Mouse (Mus musculus) myocyte (in vitro differentiated cells): ENCODE data around the gene Gpat2. TPM values are rescaled to one million over a fixed set of nuclear protein-coding genes. Genes with fewer than 3 reads are reported as not detected.

Experiments used
- H3K27me3 ChIP-seq: one replicate; pipeline ENCODE4 v1.6.1; 2011; ENCODE audit not compliant: control insufficient read depth, insufficient read depth, insufficient read length
- H3K36me3 ChIP-seq: one replicate; pipeline ENCODE4 v1.6.1; 2011; ENCODE audit not compliant: control insufficient read depth, insufficient read depth
- H3K4me2 ChIP-seq: one replicate; pipeline ENCODE4 v1.6.1; 2011; ENCODE audit warnings: low read depth, control low read depth
- H3K4me3 ChIP-seq: one replicate; pipeline ENCODE4 v1.5.1; 2011; ENCODE audit warnings: mild to moderate bottlenecking, control low read depth, moderate library complexity
- H3K79me2 ChIP-seq: one replicate; pipeline ENCODE4 v1.6.1; 2011; ENCODE audit not compliant: control insufficient read depth, insufficient read depth
- H3ac ChIP-seq: one replicate; pipeline ENCODE4 v1.6.1; 2011; ENCODE audit not compliant: control insufficient read depth, insufficient read length
- CEBPB ChIP-seq: IDR thresholded peaks from 2 replicates; pipeline ENCODE4 v1.6.1; 2011; ENCODE audit warnings: mild to moderate bottlenecking, moderate library complexity; ENCODE audit not compliant: poor library complexity, insufficient read depth, severe bottlenecking
- E2F4 ChIP-seq: IDR thresholded peaks from one replicate; pipeline ENCODE4 v1.6.1; 2011; ENCODE audit warnings: mild to moderate bottlenecking, control low read depth, moderate library complexity; ENCODE audit not compliant: insufficient read depth
- MAX ChIP-seq: IDR thresholded peaks from one replicate; pipeline ENCODE4 v1.6.1; 2011; ENCODE audit warnings: low read depth, mild to moderate bottlenecking, control low read depth
- MYOD1 ChIP-seq, 3 experiments: IDR thresholded peaks; one replicate each; pipeline ENCODE4 v1.6.1; 2011; ENCODE audit warnings: control low read depth in 2 of 3, low read depth in 2 of 3, mild to moderate bottlenecking in 2 of 3, moderate library complexity in 1 of 3; ENCODE audit not compliant: insufficient read length in 2 of 3, control insufficient read depth in 1 of 3
- MYOG ChIP-seq, 3 experiments: IDR thresholded peaks; one replicate each; pipeline ENCODE4 v1.6.1; 2011; ENCODE audit warnings: control low read depth in 2 of 3, low read depth in 2 of 3, mild to moderate bottlenecking in 2 of 3; ENCODE audit not compliant: insufficient read length in 2 of 3, control insufficient read depth in 1 of 3, insufficient read depth in 1 of 3
- POLR2A ChIP-seq: IDR thresholded peaks from one replicate; pipeline ENCODE4 v1.6.1; 2011; ENCODE audit warnings: low read depth, mild to moderate bottlenecking, control low read depth, moderate library complexity; ENCODE audit not compliant: insufficient read length
- POLR2AphosphoS2 ChIP-seq: IDR thresholded peaks from one replicate; pipeline ENCODE4 v1.6.1; 2011; ENCODE audit warnings: low read depth, control low read depth; ENCODE audit not compliant: insufficient read length
- REST ChIP-seq: IDR thresholded peaks from one replicate; pipeline ENCODE4 v1.6.1; 2011; ENCODE audit warnings: mild to moderate bottlenecking, control low read depth, moderate library complexity; ENCODE audit not compliant: insufficient read depth, insufficient read length
- SRF ChIP-seq: IDR thresholded peaks from one replicate; pipeline ENCODE4 v1.6.1; 2011; ENCODE audit warnings: low read depth; ENCODE audit not compliant: control insufficient read depth, insufficient read length
- TCF12 ChIP-seq: IDR thresholded peaks from one replicate; pipeline ENCODE4 v1.6.1; 2011; ENCODE audit warnings: mild to moderate bottlenecking, control low read depth; ENCODE audit not compliant: poor library complexity, insufficient read depth, severe bottlenecking
- TCF3 ChIP-seq: IDR thresholded peaks from one replicate; pipeline ENCODE4 v1.6.1; 2011; ENCODE audit warnings: low read depth, control low read depth; ENCODE audit not compliant: insufficient read length
- USF1 ChIP-seq: IDR thresholded peaks from one replicate; pipeline ENCODE4 v1.6.1; 2011; ENCODE audit warnings: low read depth, mild to moderate bottlenecking, control low read depth, moderate library complexity
- polyA plus RNA-seq: library from polyadenylated mRNA; unstranded; fragments of >200 nt; fragmentation: generic; extraction: Trizol; gene quantifications from one replicate; pipeline ENCODE4 v1.2.1, GENCODE M21; 2012; ENCODE audit warnings: missing spikeins

Gene Gpat2
- polyA plus RNA-seq, 1 experiment: not detected

GRCm38 (mm10) chr2:127451748-127452147 lies 26.7 kb downstream of the Gpat2 start:
- H3K4me3 ChIP-seq: no peak overlapping the region
- peaks cover 32% of the 10 kb centered on the region for H3K27me3 ChIP-seq
- H3ac ChIP-seq: no peak overlapping the region
- no peak overlapping the region for H3K4me2 ChIP-seq
- no peaks in the 10 kb centered on the region for H3K79me2 ChIP-seq
- H3K36me3 ChIP-seq: no peaks in the 10 kb centered on the region
- no peak for TF ChIP-seq TCF12
- TF ChIP-seq USF1: no peak
- no peak for TF ChIP-seq SRF
- TF ChIP-seq MAX: no peak
- no peak for TF ChIP-seq CEBPB
- no peak for TF ChIP-seq E2F4
- no peak for TF ChIP-seq REST
- TF ChIP-seq TCF3: no peak
- no peak for TF ChIP-seq POLR2AphosphoS2
- no peak for TF ChIP-seq POLR2A
- no peak for TF ChIP-seq MYOG (IDR thresholded peaks at IDR 0.05; ENCODE audit: control insufficient read depth in 1 of 3, insufficient read depth in 1 of 3, insufficient read length in 2 of 3, low read depth in 2 of 3)
- no peak for TF ChIP-seq MYOD1 (IDR thresholded peaks at IDR 0.05; ENCODE audit: control insufficient read depth in 1 of 3, insufficient read length in 2 of 3, low read depth in 2 of 3)

- no peak overlapping the region for H3K4me2 ChIP-seq
- H3K4me3 ChIP-seq: no peak overlapping the region
- H3K36me3 ChIP-seq: no peaks in the 10 kb centered on the region
- TF ChIP-seq MAX (no peak), REST (no peak), TCF3 (no peak), USF1 (no peak), TCF12 (no peak), CEBPB (no peak), E2F4 (no peak), POLR2A (no peak), MYOG (IDR thresholded peaks at IDR 0.05; ENCODE audit: control insufficient read depth in 1 of 3, insufficient read depth in 1 of 3, insufficient read length in 2 of 3, low read depth in 2 of 3) (no peak), MYOD1 (IDR thresholded peaks at IDR 0.05; ENCODE audit: control insufficient read depth in 1 of 3, insufficient read length in 2 of 3, low read depth in 2 of 3) (no peak), POLR2AphosphoS2 (no peak), SRF (no peak)
- peaks cover 38% of the 10 kb centered on the region for H3K27me3 ChIP-seq
- no peaks in the 10 kb centered on the region for H3K79me2 ChIP-seq
- H3ac ChIP-seq: no peak overlapping the region
Observed at GRCm38 (mm10) chr2:127453141-127453540, 28.1 kb downstream of the Gpat2 start.

- H3ac ChIP-seq: no peak overlapping the region
- H3K27me3 ChIP-seq: peaks cover 38% of the 10 kb centered on the region
- H3K36me3 ChIP-seq: no peaks in the 10 kb centered on the region
- H3K4me2 ChIP-seq: peak overlapping the region; percentile 25
- H3K79me2 ChIP-seq: no peaks in the 10 kb centered on the region
- TF ChIP-seq TCF12 (no peak), CEBPB (peak; percentile 75)
- no peak overlapping the region for H3K4me3 ChIP-seq
Observed at GRCm38 (mm10) chr2:127453764-127454163, 28.8 kb downstream of the Gpat2 start.

GRCm38 (mm10) chr2:127459341-127459740 lies 34.3 kb downstream of the Gpat2 start:
- Histone ChIP-seq H3K4me3 (no peak overlapping the region), H3K36me3 (no peaks in the 10 kb centered on the region), H3K79me2 (no peaks in the 10 kb centered on the region), H3K4me2 (no peak overlapping the region), H3K27me3 (peaks cover 40% of the 10 kb centered on the region), H3ac (no peak overlapping the region)
- no peak for TF ChIP-seq TCF3

- H3K4me2 ChIP-seq: peak overlapping the region; percentile 35
- peaks cover 45% of the 10 kb centered on the region for H3K27me3 ChIP-seq
- TF ChIP-seq TCF12 (no peak), POLR2AphosphoS2 (no peak), MYOG (IDR thresholded peaks at IDR 0.05; ENCODE audit: control insufficient read depth in 1 of 3, insufficient read depth in 1 of 3, insufficient read length in 2 of 3, low read depth in 2 of 3) (no peak), TCF3 (no peak), POLR2A (no peak), CEBPB (no peak), MYOD1 (IDR thresholded peaks at IDR 0.05; ENCODE audit: control insufficient read depth in 1 of 3, insufficient read length in 2 of 3, low read depth in 2 of 3) (no peak), MAX (no peak)
- no peak overlapping the region for H3ac ChIP-seq
- H3K4me3 ChIP-seq: no peak overlapping the region
- H3K36me3 ChIP-seq: no peaks in the 10 kb centered on the region
- no peaks in the 10 kb centered on the region for H3K79me2 ChIP-seq
Observed at GRCm38 (mm10) chr2:127461351-127461750, 36.4 kb downstream of the Gpat2 start.

- no peak for TF ChIP-seq POLR2AphosphoS2
- peaks cover 35% of the 10 kb centered on the region for H3K27me3 ChIP-seq
- H3K36me3 ChIP-seq: no peaks in the 10 kb centered on the region
- H3K4me3 ChIP-seq: no peak overlapping the region
- no peaks in the 10 kb centered on the region for H3K79me2 ChIP-seq
- H3ac ChIP-seq: no peak overlapping the region
- no peak overlapping the region for H3K4me2 ChIP-seq
Observed at GRCm38 (mm10) chr2:127462314-127462713, 37.3 kb downstream of the Gpat2 start.
